Mouse (Mus musculus) stomach, embryonic 15.5 days (tissue): ENCODE results near the gene Ppp6r3. TPM values are rescaled to one million over a fixed set of nuclear protein-coding genes. Genes with fewer than 3 reads are reported as not detected.

Experiments
- ATAC-seq: fragments of 200-750 bp; cut with Nextera tagmentation; 2 replicates; pipeline ENCODE4 v1.8.0; 2017; ENCODE audit warnings: low read depth, moderate number of reproducible peaks, moderate TSS enrichment; ENCODE audit not compliant: insufficient read depth, low FRiP score
- H3K27ac ChIP-seq: fragments of 300-500 bp; sonication (generic); 2 replicates; pipeline ENCODE4 v1.5.1; 2015; ENCODE audit warnings: mild to moderate bottlenecking, inconsistent platforms
- H3K27me3 ChIP-seq: fragments of 300-500 bp; sonication (generic); replicated peaks from 2 replicates; pipeline ENCODE4 v1.6.1; 2015; ENCODE audit warnings: inconsistent platforms
- H3K36me3 ChIP-seq: fragments of 300-500 bp; sonication (generic); 2 replicates; pipeline ENCODE4 v1.6.1; 2015; ENCODE audit warnings: inconsistent platforms
- H3K4me1 ChIP-seq: fragments of 300-500 bp; sonication (generic); 2 replicates; pipeline ENCODE4 v1.6.1; 2015; ENCODE audit warnings: inconsistent platforms
- H3K4me2 ChIP-seq: fragments of 300-500 bp; sonication (generic); 2 replicates; pipeline ENCODE4 v1.6.1; 2015; ENCODE audit warnings: mild to moderate bottlenecking, inconsistent platforms
- H3K4me3 ChIP-seq: fragments of 300-500 bp; sonication (generic); replicated peaks from 2 replicates; pipeline ENCODE4 v1.5.1; 2015; ENCODE audit warnings: inconsistent platforms
- H3K9ac ChIP-seq: fragments of 300-500 bp; sonication (generic); 2 replicates; pipeline ENCODE4 v1.6.1; 2015; ENCODE audit warnings: inconsistent platforms
- H3K9me3 ChIP-seq: fragments of 300-500 bp; sonication (generic); 2 replicates; pipeline ENCODE4 v1.6.1; 2016; ENCODE audit warnings: inconsistent platforms
- WGBS: fragments of 180-500 bp; shearing (Covaris S2); methylation state at CpG from one replicate; pipeline ENCODE4 v1.1.7; 2015; 5-methylcytosine and 5-hydroxymethylcytosine counted together
- polyA plus RNA-seq: library from polyadenylated mRNA; unstranded; fragments of >200 nt; fragmentation: Nextera tagmentation; extraction: Ambion mirVana; gene quantifications from 2 replicates; pipeline ENCODE4 v1.2.1, GENCODE M21; 2015

Gene Ppp6r3
- polyA plus RNA-seq, 1 experiment from 2014 or later: 46.1 TPM

- Histone ChIP-seq H3K27me3 (no peaks in the 10 kb centered on the region), H3K4me1 (no peaks in the 10 kb centered on the region), H3K4me3 (no peak overlapping the region), H3K9me3 (no peaks in the 10 kb centered on the region), H3K36me3 (no peaks in the 10 kb centered on the region), H3K4me2 (no peak overlapping the region), H3K9ac (no peak overlapping the region), H3K27ac (no peak overlapping the region)
- WGBS: 62% methylated on average over 2 of the region's 2 CpGs
- no peak for ATAC-seq
Observed at GRCm38 (mm10) chr19:3424214-3424613, 151.3 kb downstream of the Ppp6r3 start.

GRCm38 (mm10) chr19:3422981-3423380 lies 152.6 kb downstream of the Ppp6r3 start:
- no peak for ATAC-seq
- H3K9me3 ChIP-seq: no peaks in the 10 kb centered on the region
- H3K27me3 ChIP-seq: no peaks in the 10 kb centered on the region
- no peaks in the 10 kb centered on the region for H3K4me1 ChIP-seq
- no peak overlapping the region for H3K27ac ChIP-seq
- no peak overlapping the region for H3K9ac ChIP-seq
- H3K4me2 ChIP-seq: no peak overlapping the region
- 55% methylated on average over 4 of the region's 4 CpGs for WGBS
- H3K4me3 ChIP-seq: no peak overlapping the region
- H3K36me3 ChIP-seq: no peaks in the 10 kb centered on the region

- no peaks in the 10 kb centered on the region for H3K27me3 ChIP-seq
- no peaks in the 10 kb centered on the region for H3K36me3 ChIP-seq
- no peaks in the 10 kb centered on the region for H3K9me3 ChIP-seq
- ATAC-seq: no peak
- H3K27ac ChIP-seq: no peak overlapping the region
- no peaks in the 10 kb centered on the region for H3K4me1 ChIP-seq
- H3K4me2 ChIP-seq: no peak overlapping the region
- 75% methylated on average over 6 of the region's 6 CpGs for WGBS
- no peak overlapping the region for H3K4me3 ChIP-seq
- no peak overlapping the region for H3K9ac ChIP-seq
Observed at GRCm38 (mm10) chr19:3422488-3422887, 153.1 kb downstream of the Ppp6r3 start.

- WGBS: 41% methylated on average over 5 of the region's 5 CpGs
- peak; percentile 23; the same call in 1 of the 2 replicates for ATAC-seq
- H3K36me3 ChIP-seq: no peaks in the 10 kb centered on the region
- peaks cover 5% of the 10 kb centered on the region; the same call in 1 of the 2 replicates for H3K4me1 ChIP-seq
- no peaks in the 10 kb centered on the region for H3K9me3 ChIP-seq
- no peak overlapping the region for H3K4me3 ChIP-seq
- peaks cover 12% of the 10 kb centered on the region; the same call in 1 of the 2 replicates for H3K27me3 ChIP-seq
- H3K27ac ChIP-seq: no peak overlapping the region
- no peak overlapping the region for H3K9ac ChIP-seq
- H3K4me2 ChIP-seq: no peak overlapping the region
Observed at GRCm38 (mm10) chr19:3419251-3419650, 156.3 kb downstream of the Ppp6r3 start.

- Histone ChIP-seq H3K4me1 (peaks cover 9% of the 10 kb centered on the region; the same call in 1 of the 2 replicates), H3K27ac (no peak within 1 kb of the TSS), H3K9ac (no peak within 1 kb of the TSS), H3K4me3 (peak within 1 kb of the TSS; percentile 36), H3K9me3 (no peaks in the 10 kb centered on the region), H3K36me3 (no peaks in the 10 kb centered on the region), H3K4me2 (peak within 1 kb of the TSS; percentile 64), H3K27me3 (peaks cover 29% of the 10 kb centered on the region)
- WGBS: 2% methylated on average over 36 of the region's 37 CpGs
- ATAC-seq: no peak
Observed at GRCm38 (mm10) chr19:3414268-3414733, 161.2 kb downstream of the Ppp6r3 start, which contains the start of gene Gal. Gene Gal (minus strand): TSS chr19:3414544.

GRCm38 (mm10) chr19:3405531-3406281 lies 169.8 kb downstream of the Ppp6r3 start:
- no peak overlapping the region for H3K27ac ChIP-seq
- H3K4me2 ChIP-seq: no peak overlapping the region
- 59% methylated on average over 1 of the region's 1 CpGs for WGBS
- H3K9me3 ChIP-seq: no peaks in the 10 kb centered on the region
- no peak overlapping the region for H3K9ac ChIP-seq
- no peak for ATAC-seq
- H3K27me3 ChIP-seq: no peaks in the 10 kb centered on the region
- H3K4me1 ChIP-seq: no peaks in the 10 kb centered on the region
- H3K4me3 ChIP-seq: no peak overlapping the region
- no peaks in the 10 kb centered on the region for H3K36me3 ChIP-seq

Other genes starting within 250 kb of the Ppp6r3 start
- gene Tesmin, start 186.9 kb downstream of the Ppp6r3 start, polyA plus RNA-seq: 0.39 and 0.49 TPM in 2 replicates
- 11.7 and 13.2 TPM in 2 replicates for gene Gal, start 161.2 kb downstream of the Ppp6r3 start, polyA plus RNA-seq
- 5.3 and 6.2 TPM in 2 replicates for gene Lrp5, start 110.8 kb upstream of the Ppp6r3 start, polyA plus RNA-seq
- gene 1810055G02Rik, start 132.5 kb upstream of the Ppp6r3 start, polyA plus RNA-seq: 31.6 and 35.9 TPM in 2 replicates
- gene Kmt5b, start 191.7 kb upstream of the Ppp6r3 start, polyA plus RNA-seq: 24.4 and 26.3 TPM in 2 replicates